Mouse (Mus musculus) spleen, adult 2 months (tissue): Measurements from ENCODE around the gene Tufm.

Source experiments
- CTCF ChIP-seq: fragments of 200-500 bp; IDR thresholded peaks from 2 replicates; pipeline ENCODE4 v1.5.1; 2011; ENCODE audit warnings: mild to moderate bottlenecking, inconsistent platforms; ENCODE audit not compliant: insufficient read depth, insufficient read length, insufficient replicate concordance; ENCODE audit errors: extremely low read depth
- POLR2A ChIP-seq: fragments of 200-500 bp; IDR thresholded peaks from 2 replicates; pipeline ENCODE4 v1.6.1; 2011; ENCODE audit warnings: low read depth, low read length, inconsistent platforms

DNA sequence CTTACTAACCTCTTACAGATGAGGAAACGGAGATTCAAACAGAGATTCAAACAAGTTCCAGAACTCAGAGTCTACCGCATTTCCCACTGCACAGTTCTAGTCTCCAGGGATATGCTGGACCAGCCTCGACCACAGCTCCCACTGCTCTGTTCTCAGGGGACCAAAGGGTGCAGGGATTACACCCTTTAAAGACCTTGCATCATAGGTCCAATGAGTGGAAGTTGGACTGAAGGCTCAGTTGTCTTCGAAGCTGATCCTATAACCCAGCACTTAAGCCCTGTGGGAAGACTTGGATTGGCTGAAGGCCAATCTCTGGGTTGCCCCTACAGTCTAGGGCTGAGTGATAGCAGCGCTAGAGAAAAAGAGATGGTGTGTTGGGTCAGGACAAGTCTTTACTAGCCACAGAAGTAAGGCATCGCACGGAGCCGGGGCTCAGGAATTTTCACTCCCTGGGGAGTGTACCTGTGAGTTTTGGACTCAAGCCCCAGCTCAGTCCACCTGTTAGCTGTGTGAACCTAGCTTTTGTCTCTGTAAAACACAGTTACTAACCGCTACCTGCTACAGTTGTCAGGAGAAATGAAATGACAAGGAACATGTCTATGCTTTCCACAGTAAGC lies 13.6 kb upstream of the Tufm start:
- TF ChIP-seq CTCF, result no peak
- no peak for TF ChIP-seq POLR2A
